Mouse (Mus musculus) thymus, adult 2 months (tissue): ENCODE results near the gene Acaca. TPM values are rescaled to one million over a fixed set of nuclear protein-coding genes. Genes with fewer than 3 reads are reported as not detected.

Source experiments
- DNase-seq: peaks from one replicate; pipeline ENCODE4 v3.0.0; 2021
- H3K27ac ChIP-seq: fragments of 200-500 bp; 2 replicates; pipeline ENCODE4 v1.5.1; 2012; ENCODE audit warnings: low read length, control low read depth; ENCODE audit not compliant: control insufficient read depth, insufficient read depth
- H3K27me3 ChIP-seq: fragments of 200-500 bp; 2 replicates; pipeline ENCODE4 v1.6.1; 2012; ENCODE audit warnings: mild to moderate bottlenecking, low read length, moderate library complexity, mixed read lengths; ENCODE audit not compliant: control insufficient read depth, insufficient read depth
- H3K36me3 ChIP-seq: fragments of 200-500 bp; 2 replicates; pipeline ENCODE4 v1.6.1; 2012; ENCODE audit warnings: mild to moderate bottlenecking, low read length, moderate library complexity; ENCODE audit not compliant: control insufficient read depth, insufficient read depth
- H3K4me1 ChIP-seq: fragments of 200-500 bp; replicated peaks from 2 replicates; pipeline ENCODE4 v1.6.1; 2012; ENCODE audit warnings: low read length; ENCODE audit not compliant: control insufficient read depth, insufficient read depth
- H3K4me3 ChIP-seq: fragments of 200-500 bp; 2 replicates; pipeline ENCODE4 v1.5.1; 2012; ENCODE audit warnings: mild to moderate bottlenecking, low read length, control low read depth, moderate library complexity; ENCODE audit not compliant: control insufficient read depth, insufficient read depth
- CTCF ChIP-seq: fragments of 200-500 bp; IDR thresholded peaks from 2 replicates; pipeline ENCODE4 v1.5.1; 2012; ENCODE audit warnings: mild to moderate bottlenecking, control low read depth, low read length, moderate library complexity, borderline replicate concordance; ENCODE audit not compliant: control insufficient read depth, poor library complexity, insufficient read depth; ENCODE audit errors: extremely low read depth
- POLR2A ChIP-seq: fragments of 200-500 bp; IDR thresholded peaks from 2 replicates; pipeline ENCODE4 v1.6.1; 2012; ENCODE audit warnings: mild to moderate bottlenecking, low read length, control low read depth, moderate library complexity; ENCODE audit not compliant: control insufficient read depth, poor library complexity, insufficient read depth; ENCODE audit errors: extremely low read depth
- WGBS: fragments of 180-500 bp; shearing (Covaris S2); methylation state at CpG from one replicate; pipeline ENCODE4 v1.1.7; 2018; 5-methylcytosine and 5-hydroxymethylcytosine counted together
- polyA plus RNA-seq: library from polyadenylated mRNA; depleted of rRNA; stranded (reverse); fragments of >200 nt; gene quantifications from 2 replicates; pipeline ENCODE4 v1.2.3, GENCODE M21; 2012

Gene Acaca
- polyA plus RNA-seq, 1 experiment = 25.3 TPM

GRCm38 (mm10) chr11:84393571-84393970 is 264.1 kb downstream of the Acaca start:
- H3K27ac ChIP-seq = no peak overlapping the region
- no peak for DNase-seq
- 86% methylated on average over 7 of the region's 7 CpGs for WGBS
- H3K4me3 ChIP-seq = no peak overlapping the region
- no peak for TF ChIP-seq POLR2A
- no peak for TF ChIP-seq CTCF
- H3K4me1 ChIP-seq = no peaks in the 10 kb centered on the region
- H3K27me3 ChIP-seq = no peaks in the 10 kb centered on the region
- no peaks in the 10 kb centered on the region for H3K36me3 ChIP-seq

GRCm38 (mm10) chr11:84395010-84395409 is 265.5 kb downstream of the Acaca start:
- no peaks in the 10 kb centered on the region for H3K4me1 ChIP-seq
- no peak for DNase-seq
- no peaks in the 10 kb centered on the region for H3K36me3 ChIP-seq
- WGBS = 100% methylated on average over 1 of the region's 1 CpGs
- no peak overlapping the region for H3K27ac ChIP-seq
- no peaks in the 10 kb centered on the region for H3K27me3 ChIP-seq
- no peak for TF ChIP-seq POLR2A
- no peak for TF ChIP-seq CTCF
- H3K4me3 ChIP-seq = no peak overlapping the region

GRCm38 (mm10) chr11:84406733-84407132 is 277.3 kb downstream of the Acaca start:
- TF ChIP-seq CTCF (no peak), POLR2A (no peak)
- 98% methylated on average over 4 of the region's 4 CpGs for WGBS
- H3K4me1 ChIP-seq = no peaks in the 10 kb centered on the region
- H3K27me3 ChIP-seq = no peaks in the 10 kb centered on the region
- no peak for DNase-seq
- H3K27ac ChIP-seq = no peak overlapping the region
- H3K36me3 ChIP-seq = no peaks in the 10 kb centered on the region
- no peak overlapping the region for H3K4me3 ChIP-seq

- no peak overlapping the region for H3K27ac ChIP-seq
- no peak for DNase-seq
- TF ChIP-seq POLR2A (no peak), CTCF (no peak)
- H3K4me1 ChIP-seq = no peaks in the 10 kb centered on the region
- 65% methylated on average over 4 of the region's 4 CpGs for WGBS
- H3K36me3 ChIP-seq = no peaks in the 10 kb centered on the region
- H3K4me3 ChIP-seq = no peak overlapping the region
- no peaks in the 10 kb centered on the region for H3K27me3 ChIP-seq
These were observed 280.9 kb downstream of the Acaca start for GRCm38 (mm10) chr11:84410383-84410782.

GRCm38 (mm10) chr11:84410879-84411641 is 281.6 kb downstream of the Acaca start:
- no peaks in the 10 kb centered on the region for H3K4me1 ChIP-seq
- TF ChIP-seq POLR2A = no peak
- TF ChIP-seq CTCF = no peak
- no peaks in the 10 kb centered on the region for H3K36me3 ChIP-seq
- H3K27me3 ChIP-seq = no peaks in the 10 kb centered on the region
- WGBS = 83% methylated on average over 7 of the region's 7 CpGs
- DNase-seq = no peak
- no peak overlapping the region for H3K4me3 ChIP-seq
- H3K27ac ChIP-seq = no peak overlapping the region

- Histone ChIP-seq H3K4me3 (no peak overlapping the region), H3K27me3 (no peaks in the 10 kb centered on the region), H3K36me3 (no peaks in the 10 kb centered on the region), H3K27ac (no peak overlapping the region), H3K4me1 (no peaks in the 10 kb centered on the region)
- TF ChIP-seq POLR2A (no peak), CTCF (no peak)
- no peak for DNase-seq
- WGBS = 82% methylated on average over 7 of the region's 7 CpGs
These were observed 282.2 kb downstream of the Acaca start for GRCm38 (mm10) chr11:84411642-84412018.
